Mouse (Mus musculus): ENCODE measurements around the gene Gm49392.

GRCm38 (mm10) chr13:60892301-60892700, 4.4 kb downstream of the Gm49392 start:
- TF ChIP-seq POLR2A (IDR thresholded peaks at IDR 0.05; ENCODE audit: low read depth, low read length) (no peak), CTCF (IDR thresholded peaks at IDR 0.05; ENCODE audit: borderline replicate concordance, insufficient read depth, low read length) (no peak)
